Mouse (Mus musculus) liver, embryonic 14.5 days (tissue): ENCODE data around the gene Olfr697.

ENCODE experiments used
- CTCF ChIP-seq: IDR thresholded peaks from 2 replicates; pipeline ENCODE4 v1.5.1; 2016; ENCODE audit warnings: antibody characterized with exemption, low read depth, control low read depth
- EP300 ChIP-seq: IDR thresholded peaks from 2 replicates; pipeline ENCODE4 v1.6.1; 2016; ENCODE audit warnings: antibody characterized with exemption, low read depth

GRCm38 (mm10) chr7:106692976-106693375, 49.3 kb downstream of the Olfr697 start:
- no peak for TF ChIP-seq CTCF
- TF ChIP-seq EP300: no peak
